Mouse (Mus musculus) cerebral cortex, adult 2 months (tissue): Measurements from ENCODE around the gene Pagr1b.

Source experiments
- WGBS: fragments of 180-500 bp; shearing (Covaris S2); methylation state at CpG from one replicate; pipeline ENCODE4 v1.1.7; 2018; 5-methylcytosine and 5-hydroxymethylcytosine counted together

Gene Pagr1b

DNA sequence TGATC lies at the start of gene Pagr1b:
Gene Pagr1b, minus strand, starts transcription at position 4 of the 5 bp plus-strand sequence.

DNA sequence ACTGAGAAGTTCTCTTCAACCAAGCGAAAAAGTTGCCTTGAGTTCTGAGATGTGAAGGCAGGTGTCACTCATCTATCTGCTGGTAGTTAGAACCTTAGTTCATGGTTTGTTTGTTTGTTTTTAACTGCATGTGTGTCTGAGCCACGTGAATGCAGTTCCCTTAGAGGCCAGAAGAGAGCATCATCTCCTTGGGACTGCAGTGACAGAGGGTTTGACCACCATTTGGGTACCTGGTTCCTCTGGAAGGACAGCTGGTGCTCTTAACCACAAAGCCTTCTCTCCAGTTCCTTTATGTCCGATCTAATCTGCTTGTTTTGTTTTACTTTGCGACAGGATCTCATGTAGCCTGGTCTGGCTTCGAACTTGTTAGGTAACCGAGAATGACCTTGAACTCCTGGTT lies 49.3 kb upstream of the Pagr1b start:
- WGBS, result 89% methylated on average over 6 of the region's 6 CpGs

DNA sequence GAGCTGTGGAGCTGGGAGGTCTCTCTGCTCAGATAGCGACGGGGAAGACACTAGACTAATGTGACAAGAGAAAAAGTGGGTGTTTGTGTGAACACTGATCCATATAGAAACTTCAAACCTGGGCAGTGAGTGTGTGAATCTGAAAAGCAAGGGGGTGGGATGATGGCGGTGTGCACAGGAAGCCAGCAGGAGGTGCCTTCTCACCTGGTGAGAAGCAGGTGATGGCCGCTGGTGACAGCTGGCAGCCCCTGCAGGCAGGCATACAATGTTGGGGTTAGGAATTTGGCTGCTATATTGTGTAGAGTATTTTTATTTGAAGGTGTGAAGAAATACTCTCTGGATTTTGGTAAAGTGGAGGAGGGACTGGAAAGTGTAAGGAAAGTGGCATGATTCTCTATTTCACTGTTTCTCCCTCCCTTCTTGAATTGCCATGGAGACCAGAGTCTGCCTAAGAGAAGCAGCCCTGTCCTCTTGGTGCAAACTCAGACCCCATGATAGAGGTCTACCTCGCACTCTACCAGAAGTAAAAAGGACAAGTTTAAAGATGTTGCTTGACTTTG lies 38.8 kb upstream of the Pagr1b start:
- WGBS, result 44% methylated on average over 5 of the region's 5 CpGs

DNA sequence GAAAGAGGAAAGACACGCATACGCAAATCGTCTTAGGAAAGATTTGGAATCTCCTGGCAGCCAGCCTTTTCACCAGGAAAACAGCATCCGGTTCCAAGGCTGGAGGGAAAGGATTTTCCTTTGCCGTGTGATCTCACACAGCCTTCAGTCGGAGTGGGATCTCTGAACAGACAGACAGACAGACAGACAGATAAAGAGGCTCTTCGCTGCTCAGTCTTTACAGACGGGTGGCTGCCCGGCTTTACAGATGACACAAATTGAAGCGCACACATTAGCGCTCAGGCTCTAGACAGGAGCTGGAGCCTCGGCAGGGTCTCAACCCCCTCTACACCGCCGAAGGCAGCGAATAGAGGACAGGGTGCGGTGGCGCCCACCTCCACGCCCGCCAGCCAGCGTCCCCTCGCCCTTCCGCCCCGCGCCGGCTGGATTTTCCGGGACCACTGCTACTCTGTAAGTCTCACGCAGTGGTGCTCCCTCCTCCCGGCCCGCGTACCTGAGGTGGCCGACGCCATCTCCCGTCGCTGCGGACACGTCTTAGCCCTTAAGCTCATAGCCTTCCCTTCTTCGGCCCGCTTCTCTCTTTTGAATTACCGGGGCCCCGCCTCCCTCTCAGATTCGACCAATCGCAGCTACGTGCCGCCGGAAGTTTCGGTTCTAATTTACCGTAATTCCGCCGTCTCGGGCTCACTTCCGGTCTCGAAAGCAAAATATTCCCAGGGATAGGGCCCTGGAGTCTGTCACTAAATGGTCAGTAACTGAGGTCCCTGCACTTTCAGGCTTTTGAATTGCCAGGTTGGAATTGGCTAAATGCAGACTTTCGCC lies 25.8 kb upstream of the Pagr1b start, which contains the start of gene Kif22:
Gene Kif22, minus strand, starts transcription at position 621 of the 822 bp plus-strand sequence.
- under 1% methylated on average over 53 of the region's 53 CpGs for WGBS

DNA sequence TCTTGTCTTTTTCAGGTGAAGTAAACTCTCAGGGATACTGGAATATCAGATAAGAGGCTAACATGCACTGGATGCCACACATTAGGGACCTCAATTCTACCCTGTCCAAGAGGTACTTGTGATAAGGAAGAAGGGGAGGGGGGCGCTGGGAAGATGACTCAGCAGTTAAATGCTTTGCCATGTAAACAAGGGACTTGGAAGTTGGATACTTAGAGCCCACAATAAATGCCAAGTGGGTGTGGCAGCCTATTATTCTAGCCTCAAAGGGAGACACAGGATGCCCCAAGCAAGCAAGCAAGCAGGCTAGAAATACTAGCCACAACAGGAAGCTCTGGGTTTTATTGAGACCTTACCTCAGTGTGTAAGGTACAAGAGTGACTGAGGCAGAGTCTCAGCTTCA lies 15.0 kb upstream of the Pagr1b start:
- WGBS, result 78% methylated on average over 1 of the region's 1 CpGs

DNA sequence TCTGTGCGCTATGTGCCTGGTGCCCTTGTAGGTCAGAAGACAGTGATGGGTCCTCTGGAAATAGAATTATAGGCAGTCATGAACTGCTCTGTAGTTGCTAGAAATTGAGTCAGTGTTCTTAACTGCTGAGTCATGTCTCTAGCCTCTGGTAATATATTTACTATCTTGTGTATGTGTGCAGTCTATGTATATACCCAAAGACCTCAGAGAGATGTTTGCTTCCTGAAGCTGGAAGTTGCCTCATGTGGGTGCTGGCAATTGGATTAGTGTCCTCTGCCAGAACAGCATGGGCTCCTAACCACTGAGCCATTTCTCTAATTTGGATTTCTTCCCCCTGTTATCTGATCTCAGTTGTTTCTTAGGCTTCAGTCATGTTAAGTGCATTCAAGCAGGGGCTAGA lies 13.9 kb upstream of the Pagr1b start:
- 64% methylated on average over 1 of the region's 1 CpGs for WGBS

DNA sequence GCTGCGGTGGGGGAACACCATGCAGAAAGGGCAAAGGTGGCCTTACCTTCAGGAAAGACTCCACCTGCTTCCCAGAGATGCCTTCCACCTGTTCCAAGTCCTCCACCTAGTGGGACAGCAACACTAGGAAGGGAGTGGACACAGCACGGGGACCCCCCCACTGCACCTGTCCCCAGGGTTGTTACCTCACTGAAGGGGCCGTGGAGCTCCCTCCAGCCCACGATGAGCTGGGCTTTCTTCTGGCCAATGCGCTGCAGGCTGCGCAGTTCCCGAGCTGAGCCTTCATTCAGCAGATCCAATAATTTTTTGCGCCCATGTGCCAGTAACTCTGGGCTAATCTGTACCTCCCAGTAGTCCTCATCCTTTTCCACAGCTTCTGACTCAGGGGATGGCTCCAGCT lies 11.6 kb upstream of the Pagr1b start:
- WGBS, result 30% methylated on average over 8 of the region's 8 CpGs

DNA sequence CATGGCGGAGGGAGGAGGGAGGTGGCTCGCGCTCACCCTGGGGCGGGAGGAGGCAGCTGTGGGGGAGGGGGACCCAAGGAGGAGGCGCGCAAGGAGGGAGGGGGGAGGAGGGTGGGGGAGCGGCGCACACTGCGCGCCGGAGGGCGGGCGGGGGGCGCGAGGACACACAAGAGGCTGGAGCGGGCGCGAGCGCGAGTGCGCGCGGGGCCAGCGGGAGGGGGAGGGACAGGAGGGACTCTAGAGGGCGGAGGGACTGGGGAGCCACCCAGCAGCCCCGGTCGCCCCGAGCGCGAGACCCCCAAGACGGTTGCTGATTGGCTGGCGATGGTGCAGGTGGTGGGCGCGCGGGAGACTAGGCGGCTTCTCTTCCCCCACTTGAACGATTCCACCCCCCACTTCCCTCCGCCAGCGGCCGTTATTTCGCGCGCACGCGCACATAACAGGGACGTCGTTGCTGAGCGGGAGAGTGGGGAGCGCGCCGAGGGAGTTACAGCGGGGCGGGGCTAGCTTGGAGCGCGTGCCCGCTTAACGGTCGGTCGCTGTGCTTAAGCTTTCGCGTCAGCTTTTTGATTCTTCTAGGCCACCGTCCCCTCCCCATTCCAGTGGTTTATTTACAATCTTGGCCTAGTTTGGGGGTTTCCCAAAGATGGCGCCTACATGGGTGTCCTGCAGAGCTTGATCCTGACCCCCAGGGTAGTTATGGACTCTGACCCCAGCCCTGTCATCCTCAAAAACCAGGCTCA lies 10.9 kb upstream of the Pagr1b start, which contains the start of gene Maz:
Gene Maz, minus strand, starts transcription at position 54 of the 743 bp plus-strand sequence.
- WGBS, result 1% methylated on average over 53 of the region's 63 CpGs

DNA sequence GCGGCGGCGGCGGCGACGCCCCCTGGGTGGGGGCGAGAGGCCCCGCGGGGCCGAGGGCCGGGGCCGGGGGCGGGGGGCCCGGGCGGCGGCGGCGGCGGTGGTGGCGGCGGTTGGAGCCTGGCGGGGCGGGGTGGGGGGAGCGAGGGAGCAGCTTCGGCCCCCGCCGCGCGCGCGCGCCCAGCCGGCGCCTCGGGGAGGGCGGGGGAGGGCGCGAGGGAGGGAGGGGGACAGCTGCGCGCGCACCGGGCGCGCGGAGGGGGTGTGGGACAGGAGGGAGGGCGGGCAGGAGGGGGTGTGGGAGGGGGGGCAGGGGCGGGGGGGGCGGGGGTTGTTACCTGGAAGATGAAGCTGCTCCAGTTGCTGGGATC lies 10.3 kb upstream of the Pagr1b start:
- 2% methylated on average over 22 of the region's 48 CpGs for WGBS

DNA sequence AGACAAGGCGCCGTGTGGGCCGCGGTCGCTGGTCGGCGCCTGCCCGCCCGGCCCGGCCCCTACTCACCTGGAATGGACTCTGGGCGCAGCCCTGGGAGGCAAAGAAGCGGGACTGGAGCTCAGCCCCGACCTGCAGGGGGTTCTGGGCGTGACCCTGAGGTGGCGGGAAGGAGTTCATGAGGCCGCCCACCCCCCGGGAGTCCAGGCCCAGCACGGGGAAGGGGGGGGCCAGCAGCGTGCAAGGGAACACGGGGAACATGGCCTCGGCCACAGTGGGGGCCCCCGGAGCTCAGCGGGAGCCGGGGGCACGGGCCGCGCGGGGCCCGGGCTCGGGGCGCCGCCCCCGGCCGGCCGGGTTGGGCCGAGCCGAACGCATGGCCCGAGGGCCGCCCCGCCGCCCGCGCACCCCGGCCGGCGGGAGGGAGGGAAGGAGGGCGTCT lies 9.9 kb upstream of the Pagr1b start:
- WGBS, result 1% methylated on average over 45 of the region's 48 CpGs

DNA sequence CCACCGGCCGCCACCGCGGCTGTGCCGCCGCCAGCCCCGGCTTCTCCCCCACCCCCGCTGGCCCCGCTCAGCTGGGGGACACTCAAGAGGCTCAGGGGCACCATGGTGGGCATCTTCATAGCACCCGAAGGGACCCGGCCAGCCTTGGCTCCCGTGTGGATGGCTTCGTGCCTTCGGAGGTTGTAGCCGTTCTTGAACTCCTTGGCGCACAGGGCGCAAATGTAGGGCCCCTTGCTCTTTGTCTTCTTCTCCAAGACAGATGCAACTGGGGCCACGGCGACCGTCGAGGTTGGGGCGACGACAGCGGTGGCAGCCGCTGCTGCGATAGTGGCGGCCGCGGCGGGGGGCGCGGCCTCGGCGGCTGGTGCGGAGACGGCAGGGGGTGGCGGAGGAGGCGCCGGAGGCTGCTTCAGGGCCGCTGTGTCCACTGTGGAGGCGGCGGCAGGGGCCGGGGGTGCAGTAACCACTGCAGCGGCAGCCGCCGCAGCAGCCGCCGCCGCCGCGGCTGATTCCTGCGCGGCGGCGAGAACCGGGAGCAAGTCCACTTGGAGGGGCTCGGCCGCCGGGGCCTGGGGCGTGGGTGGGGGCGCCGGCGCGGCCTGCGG lies 9.4 kb upstream of the Pagr1b start:
- WGBS, result under 1% methylated on average over 64 of the region's 65 CpGs

DNA sequence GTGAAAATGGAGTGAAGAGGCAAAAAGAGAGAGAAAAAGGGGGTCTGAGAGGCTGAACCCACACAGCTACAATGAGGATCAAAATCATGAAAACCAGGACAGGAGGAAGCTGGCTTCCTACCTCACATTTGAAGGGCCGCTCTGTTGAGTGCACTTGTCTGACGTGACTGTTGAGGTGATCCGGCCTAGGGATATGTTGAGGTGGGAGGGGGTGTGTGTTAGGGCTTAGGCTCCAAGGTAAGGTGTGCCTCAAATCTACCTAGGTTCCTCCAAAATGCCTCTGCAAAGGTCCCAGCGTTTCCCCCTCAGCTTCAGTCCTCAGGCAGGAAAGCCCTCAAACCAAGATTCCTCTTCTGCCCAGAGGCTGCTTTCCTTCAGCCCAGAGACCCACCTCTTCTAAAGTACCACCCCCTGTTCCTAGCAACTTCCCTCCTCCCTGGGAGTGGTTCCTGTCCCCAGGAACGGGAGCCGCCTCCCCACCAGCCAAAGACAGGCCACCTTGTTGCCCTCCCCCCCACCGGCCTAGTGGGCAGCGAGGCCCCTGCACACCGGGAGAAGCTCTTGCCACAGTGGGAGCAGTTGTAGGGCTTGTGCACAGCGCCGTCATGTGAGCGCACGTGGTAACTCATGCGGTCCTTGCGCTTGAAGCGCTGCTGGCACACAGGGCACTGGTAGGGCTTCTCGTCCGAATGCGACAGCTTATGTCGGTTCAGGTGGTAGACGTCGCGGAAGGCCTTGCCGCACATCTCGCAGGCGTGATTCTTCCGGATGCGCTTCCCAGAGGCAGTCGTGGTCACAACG lies 8.7 kb upstream of the Pagr1b start:
- WGBS, result 3% methylated on average over 30 of the region's 30 CpGs

DNA sequence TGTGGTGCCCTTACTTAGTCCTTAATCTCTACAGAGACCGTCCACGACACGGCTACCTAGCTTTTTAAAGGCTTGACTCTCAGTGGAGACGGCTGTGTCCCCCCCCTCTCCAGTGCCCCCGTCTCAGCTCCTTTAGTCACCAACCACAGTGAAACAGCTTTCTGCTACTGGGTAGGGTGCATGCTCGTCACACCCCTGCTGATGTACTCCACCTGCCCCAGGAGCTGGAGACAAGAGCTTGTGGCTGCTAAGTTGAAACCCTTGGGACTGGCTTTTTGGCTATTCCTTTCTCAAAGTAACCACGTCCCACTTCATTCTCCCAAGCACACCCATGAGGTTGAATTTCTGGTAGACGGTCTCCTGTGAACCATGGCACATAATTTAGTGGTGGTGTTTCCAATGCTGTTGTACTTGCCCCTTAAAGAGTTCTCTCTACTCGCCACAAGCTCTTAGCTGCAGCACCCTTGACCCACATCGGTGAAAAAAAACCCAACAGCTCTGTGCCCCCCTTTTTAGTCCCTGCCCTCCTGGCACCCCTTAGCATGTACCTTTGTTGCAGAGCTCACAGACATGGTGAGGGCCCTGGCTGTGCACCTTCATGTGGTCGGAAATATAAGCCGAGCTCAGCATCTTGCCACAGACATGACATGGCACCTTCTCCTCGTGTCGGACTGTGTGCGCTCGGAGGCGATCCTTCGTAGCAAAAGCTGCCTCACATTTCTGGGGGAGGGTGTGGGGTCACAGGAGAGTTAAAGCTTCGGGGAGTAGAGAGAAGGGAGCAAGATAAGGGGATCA lies 7.8 kb upstream of the Pagr1b start:
- WGBS, result 18% methylated on average over 19 of the region's 19 CpGs

DNA sequence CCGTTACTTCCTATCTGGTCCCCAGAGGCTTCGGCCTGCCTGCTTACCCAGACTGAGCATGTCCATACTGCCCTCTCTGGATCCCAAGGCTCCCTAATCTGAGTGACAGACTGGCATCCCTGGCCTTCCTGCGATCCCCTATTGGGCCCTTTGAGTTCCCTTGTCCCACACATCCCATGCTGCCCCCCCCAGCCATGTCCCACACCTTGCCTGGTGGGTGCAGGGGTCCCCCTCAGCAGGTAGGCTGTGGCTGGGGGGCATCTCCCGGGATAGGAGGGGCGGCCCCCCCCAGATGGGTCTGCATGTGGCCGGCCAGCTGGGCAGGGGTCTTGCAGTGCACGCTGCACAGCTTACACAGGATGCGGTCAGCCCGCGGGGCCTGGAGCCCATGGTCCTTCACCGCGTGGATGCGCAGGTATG lies 7.0 kb upstream of the Pagr1b start:
- 64% methylated on average over 13 of the region's 13 CpGs for WGBS

DNA sequence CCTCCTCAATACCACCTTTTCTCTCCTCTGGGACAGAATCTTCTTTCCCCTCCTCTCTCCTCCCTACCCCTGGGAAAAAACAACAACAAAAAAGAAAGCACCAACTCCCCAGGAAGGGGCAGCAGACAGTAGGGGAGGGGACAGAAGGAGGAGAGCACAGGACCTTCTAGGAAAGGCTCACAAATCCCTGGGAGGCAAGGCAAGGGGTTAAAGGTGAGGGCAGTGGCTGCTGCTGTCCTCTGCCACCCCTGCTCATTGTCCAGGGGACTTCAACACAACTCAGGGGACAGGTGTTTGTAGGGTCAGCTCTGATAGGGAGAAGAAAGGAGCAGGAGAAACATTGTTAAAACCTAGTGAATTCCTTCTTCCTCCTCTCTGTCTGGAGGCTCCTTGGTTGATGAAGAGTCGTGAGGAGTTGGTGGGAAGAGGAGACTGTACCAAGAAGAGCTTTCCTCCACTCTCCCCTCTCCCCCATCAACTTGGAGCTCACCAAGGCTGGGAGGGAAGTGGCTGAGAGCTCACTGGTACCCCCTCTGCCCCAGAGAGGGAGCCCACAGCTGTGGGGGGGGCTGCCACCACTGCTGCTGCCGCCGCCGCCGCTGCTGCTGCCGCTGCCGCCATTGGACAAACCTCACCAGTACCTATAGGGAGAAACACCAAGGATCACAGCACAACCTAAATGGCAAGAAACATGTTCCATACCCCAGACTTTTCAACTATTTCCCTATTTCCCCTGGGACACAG lies 6.4 kb upstream of the Pagr1b start:
- WGBS, result 55% methylated on average over 7 of the region's 7 CpGs

DNA sequence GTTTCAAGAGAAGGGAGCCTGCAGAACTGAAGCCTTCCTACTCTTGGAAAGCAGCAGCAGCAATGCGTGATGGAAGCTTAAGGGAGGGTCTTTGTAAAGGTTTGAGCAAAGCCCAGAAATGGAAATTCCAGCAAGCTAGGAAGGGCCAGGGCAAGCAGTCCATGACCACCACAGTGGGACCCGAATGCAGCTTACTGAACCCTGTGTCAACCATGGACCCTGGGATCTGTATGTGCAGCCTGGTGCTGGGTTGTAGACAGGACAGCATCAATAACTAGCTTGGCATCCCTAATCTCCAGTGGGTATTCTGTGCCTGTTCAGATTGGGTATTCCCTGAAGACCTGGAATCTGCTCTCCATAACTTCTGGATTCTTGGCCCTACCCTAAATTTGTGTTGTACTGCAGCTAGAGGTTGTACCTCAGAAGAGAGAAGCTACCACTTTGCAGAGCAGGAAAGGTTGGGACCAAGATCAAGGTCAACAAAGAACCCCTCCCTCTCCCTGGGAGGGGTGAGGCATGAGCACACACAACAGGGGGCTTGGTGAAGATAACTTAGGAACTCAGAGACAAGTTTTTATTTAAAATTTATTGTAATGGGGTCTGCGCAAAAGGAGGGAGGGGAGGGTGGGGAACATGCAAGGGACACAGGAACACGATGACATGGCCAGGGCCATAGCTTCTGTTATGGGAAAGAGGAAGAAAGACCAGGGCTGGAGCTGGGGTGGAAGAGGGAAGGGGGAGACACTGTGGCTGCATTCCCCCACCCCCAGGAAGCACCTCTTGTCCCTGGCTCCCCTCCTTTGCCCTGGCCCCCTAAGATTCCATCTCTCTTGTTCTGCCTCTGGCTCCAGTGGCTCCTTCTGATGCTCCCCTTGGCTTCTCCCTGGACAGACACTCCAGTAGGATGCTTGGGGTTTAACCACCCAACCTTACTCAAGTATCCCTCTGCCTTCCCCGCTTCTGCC lies 5.6 kb upstream of the Pagr1b start:
- WGBS, result 52% methylated on average over 5 of the region's 5 CpGs

DNA sequence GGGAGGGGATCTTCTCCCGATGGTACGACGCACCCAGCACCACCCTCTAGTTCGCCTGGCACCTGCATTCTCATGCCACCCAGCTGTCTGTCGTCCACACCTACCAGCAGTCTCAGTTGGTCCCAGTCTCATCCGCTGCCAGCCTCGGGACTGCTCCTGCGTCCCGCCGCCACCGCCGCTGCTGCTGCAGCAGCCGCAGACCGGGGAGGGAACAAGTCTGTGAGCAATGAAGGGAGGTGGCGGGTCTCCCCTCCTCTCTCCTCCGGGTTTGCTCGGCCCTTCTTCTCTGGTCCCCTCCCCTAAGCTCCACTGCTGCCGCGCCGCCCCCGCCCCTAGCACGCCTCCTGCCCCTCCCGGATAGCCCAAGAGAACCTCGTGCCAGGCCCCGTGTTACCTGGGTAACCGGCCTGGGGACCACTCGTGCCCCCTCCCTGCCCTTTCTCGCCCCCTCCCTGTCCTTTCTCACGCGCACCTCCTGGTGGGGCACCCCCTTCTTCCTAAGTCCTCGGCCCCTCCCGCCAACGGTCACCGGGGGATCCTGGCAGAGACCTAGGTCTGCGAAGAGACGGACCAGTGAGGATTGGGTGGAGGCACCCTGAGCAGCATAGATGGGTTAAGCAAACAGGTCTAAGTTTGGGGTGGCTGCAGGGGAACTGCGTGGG lies 4.7 kb upstream of the Pagr1b start, which contains the start of the genes Gm42742 and Prrt2:
Gene Gm42742, minus strand, starts transcription at position 197 of the 662 bp plus-strand sequence.
Gene Prrt2, minus strand, starts transcription at position 311 of the 662 bp plus-strand sequence.
- 3% methylated on average over 37 of the region's 37 CpGs for WGBS

DNA sequence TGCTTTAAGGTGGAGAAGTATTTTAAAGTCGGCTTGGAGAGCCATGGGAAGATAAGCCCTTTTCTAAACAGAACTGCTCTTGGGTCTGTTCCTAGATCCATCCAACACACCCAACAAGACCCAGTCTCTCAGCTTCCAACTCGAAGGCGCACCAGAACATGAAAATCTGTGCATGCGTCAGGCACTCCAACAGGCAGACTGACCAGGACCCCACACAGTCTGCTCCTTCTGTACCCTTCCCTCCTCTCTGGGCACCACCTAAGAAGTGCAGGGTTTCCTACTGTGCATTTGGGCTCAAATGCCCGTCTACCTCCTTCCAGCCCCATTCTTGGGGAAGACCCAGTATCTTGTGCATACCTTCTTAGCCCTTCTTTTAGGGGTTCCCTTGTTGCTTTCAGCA lies 4.2 kb upstream of the Pagr1b start:
- 19% methylated on average over 5 of the region's 5 CpGs for WGBS

DNA sequence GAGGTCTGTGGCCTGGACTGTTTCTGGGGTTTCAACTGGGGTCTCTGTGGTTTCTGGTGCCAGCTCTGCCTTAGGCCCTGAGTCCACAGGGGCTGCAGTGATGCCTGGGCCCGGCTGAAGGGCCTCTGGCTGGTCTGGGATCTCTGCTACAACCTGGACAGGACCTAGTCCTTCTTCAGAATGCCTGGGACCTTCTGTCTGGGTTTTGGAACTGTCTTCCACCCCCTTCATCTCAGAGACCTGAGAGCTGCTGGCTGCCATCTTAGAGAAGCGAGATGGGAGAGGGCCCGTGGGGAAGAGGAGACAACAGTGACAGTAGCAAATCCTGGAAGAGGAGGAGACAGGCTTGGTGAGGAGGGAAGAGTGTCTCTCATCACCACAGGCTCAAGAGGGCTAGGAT lies 3.7 kb upstream of the Pagr1b start:
- WGBS, result 33% methylated on average over 3 of the region's 3 CpGs
